Mouse (Mus musculus) liver, embryonic 15.5 days (tissue): ENCODE data around the gene Mcrip2. TPM values are rescaled to one million over a fixed set of nuclear protein-coding genes. Genes with fewer than 3 reads are reported as not detected.
"Not testable (repeated sequence)": the region's sequence is repeated elsewhere in the genome, so short reads cannot be mapped to it uniquely, and the experiment has no call there.

Source experiments
- ATAC-seq: fragments of 200-750 bp; cut with Nextera tagmentation; 2 replicates; pipeline ENCODE4 v1.8.0; 2017; ENCODE audit warnings: moderate number of reproducible peaks, mild to moderate bottlenecking, moderate library complexity; ENCODE audit not compliant: insufficient read depth
- H3K27ac ChIP-seq: fragments of 300-500 bp; sonication (generic); replicated peaks from 2 replicates; pipeline ENCODE4 v1.5.1; 2015; ENCODE audit warnings: mild to moderate bottlenecking, inconsistent platforms
- H3K27me3 ChIP-seq: fragments of 300-500 bp; sonication (generic); 2 replicates; pipeline ENCODE4 v1.6.1; 2015; ENCODE audit warnings: mild to moderate bottlenecking, inconsistent platforms
- H3K36me3 ChIP-seq: fragments of 300-500 bp; sonication (generic); replicated peaks from 2 replicates; pipeline ENCODE4 v1.6.1; 2015; ENCODE audit warnings: moderate library complexity, mild to moderate bottlenecking, inconsistent platforms
- H3K4me1 ChIP-seq: fragments of 300-500 bp; sonication (generic); replicated peaks from 2 replicates; pipeline ENCODE4 v1.6.1; 2015; ENCODE audit warnings: inconsistent platforms
- H3K4me2 ChIP-seq: fragments of 300-500 bp; sonication (generic); 2 replicates; pipeline ENCODE4 v1.6.1; 2015; ENCODE audit warnings: moderate library complexity, mild to moderate bottlenecking, inconsistent platforms
- H3K4me3 ChIP-seq: fragments of 300-500 bp; sonication (generic); replicated peaks from 2 replicates; pipeline ENCODE4 v1.5.1; 2015; ENCODE audit warnings: mild to moderate bottlenecking, inconsistent platforms
- H3K9ac ChIP-seq: fragments of 300-500 bp; sonication (generic); 2 replicates; pipeline ENCODE4 v1.6.1; 2015; ENCODE audit warnings: moderate library complexity, mild to moderate bottlenecking, inconsistent platforms
- H3K9me3 ChIP-seq: fragments of 300-500 bp; sonication (generic); replicated peaks from 2 replicates; pipeline ENCODE4 v1.6.1; 2016; ENCODE audit warnings: inconsistent platforms
- WGBS: fragments of 180-500 bp; shearing (Covaris S2); methylation state at CpG from one replicate; pipeline ENCODE4 v1.1.7; 2015; ENCODE audit warnings: mixed read lengths; ENCODE audit not compliant: insufficient replicate concordance; 5-methylcytosine and 5-hydroxymethylcytosine counted together
- polyA plus RNA-seq: library from polyadenylated mRNA; unstranded; fragments of >200 nt; fragmentation: Nextera tagmentation; extraction: Ambion mirVana; gene quantifications from 2 replicates; pipeline ENCODE4 v1.2.1, GENCODE M21; 2015

The Mcrip2 gene
- polyA plus RNA-seq, 1 experiment from 2014 or later: 37.3 TPM

GRCm38 (mm10) chr17:25874721-25875170 lies 6.2 kb upstream of the Mcrip2 start, which contains the start of gene Mettl26:
Mettl26 (plus strand) TSS chr17:25875074.
- ATAC-seq: peak; percentile 64

GRCm38 (mm10) chr17:25874148-25874720 lies 5.7 kb upstream of the Mcrip2 start:
- Histone ChIP-seq H3K27ac (peak overlapping the region; percentile 54), H3K4me3 (peak overlapping the region; percentile 85), H3K4me2 (peak overlapping the region; percentile 89), H3K27me3 (no peaks in the 10 kb centered on the region), H3K9ac (peak overlapping the region; percentile 58), H3K36me3 (peaks cover 15% of the 10 kb centered on the region), H3K4me1 (peaks cover 40% of the 10 kb centered on the region), H3K9me3 (no peaks in the 10 kb centered on the region)
- no peak for ATAC-seq
- 10% methylated on average over 14 of the region's 14 CpGs for WGBS

More at GRCm38 (mm10) chr17:25874721-25875170, 6.2 kb upstream of the Mcrip2 start, which contains the start of gene Mettl26:
- Histone ChIP-seq H3K9ac (peak within 1 kb of the TSS; percentile 79), H3K4me2 (peak within 1 kb of the TSS; percentile 89), H3K4me1 (peaks cover 43% of the 10 kb centered on the region), H3K27me3 (no peaks in the 10 kb centered on the region), H3K9me3 (no peaks in the 10 kb centered on the region), H3K36me3 (peaks cover 21% of the 10 kb centered on the region), H3K4me3 (peak within 1 kb of the TSS; percentile 85), H3K27ac (peak within 1 kb of the TSS; percentile 90)
- WGBS: under 1% methylated on average over 25 of the region's 25 CpGs

- no peak for ATAC-seq
- peaks cover 11% of the 10 kb centered on the region for H3K36me3 ChIP-seq
- H3K4me1 ChIP-seq: peaks cover 46% of the 10 kb centered on the region
- H3K9me3 ChIP-seq: no peaks in the 10 kb centered on the region
- WGBS: 72% methylated on average over 11 of the region's 11 CpGs
- 0 out of 2 replicates have a peak overlapping the region, but pooled peaks have one; percentile 54 for H3K27ac ChIP-seq
- no peak overlapping the region for H3K9ac ChIP-seq
- H3K4me2 ChIP-seq: peak overlapping the region; percentile 89
- H3K27me3 ChIP-seq: no peaks in the 10 kb centered on the region
- peak overlapping the region; percentile 85; the same call in 1 of the 2 replicates for H3K4me3 ChIP-seq
These were observed 5.0 kb upstream of the Mcrip2 start for GRCm38 (mm10) chr17:25873405-25874147.

DNA sequence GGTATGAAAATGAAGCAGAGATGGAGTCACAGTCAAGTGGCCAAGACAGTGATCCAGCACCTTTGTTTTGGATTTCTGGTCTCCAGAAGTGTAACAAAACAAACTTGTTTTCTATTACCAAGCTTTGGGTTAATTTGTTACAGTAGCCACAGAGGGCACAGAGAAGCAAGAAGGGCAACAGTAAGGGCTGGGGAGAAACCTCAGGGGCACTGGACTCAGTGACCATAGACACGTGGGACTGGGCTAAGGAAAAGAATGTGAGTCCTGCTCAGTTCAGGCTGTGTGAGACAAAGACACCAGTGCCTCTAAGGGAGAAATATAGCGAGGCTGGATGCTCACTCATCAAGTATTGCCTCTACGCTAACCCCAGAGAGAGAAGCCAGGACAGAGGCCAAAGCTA lies 4.1 kb upstream of the Mcrip2 start:
- H3K4me2 ChIP-seq: no peak overlapping the region
- peaks cover 2% of the 10 kb centered on the region for H3K36me3 ChIP-seq
- no peak overlapping the region for H3K9ac ChIP-seq
- H3K27me3 ChIP-seq: no peaks in the 10 kb centered on the region
- WGBS: 73% methylated on average over 3 of the region's 3 CpGs
- H3K27ac ChIP-seq: no peak overlapping the region
- no peak overlapping the region for H3K4me3 ChIP-seq
- ATAC-seq: no peak
- no peaks in the 10 kb centered on the region for H3K9me3 ChIP-seq
- peaks cover 48% of the 10 kb centered on the region for H3K4me1 ChIP-seq

DNA sequence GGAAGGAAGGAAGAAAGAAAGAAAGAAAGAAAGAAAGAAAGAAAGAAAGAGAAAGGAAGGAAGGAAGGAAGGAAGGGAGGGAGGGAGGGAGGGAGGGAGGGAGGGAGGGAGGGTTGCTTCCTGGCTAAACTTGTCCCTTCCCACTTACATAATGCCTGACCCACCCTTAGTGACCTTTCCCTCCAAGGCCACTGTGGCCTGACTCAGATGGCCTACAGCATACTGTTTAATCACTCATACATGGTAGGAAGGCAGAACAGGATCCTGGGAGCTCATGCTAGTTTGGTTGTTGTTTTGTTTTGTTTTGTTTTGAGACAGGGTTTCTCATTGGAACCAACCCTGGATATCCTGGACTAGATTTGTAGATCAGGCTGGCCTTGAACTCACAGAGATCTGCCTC lies 3.0 kb upstream of the Mcrip2 start:
- H3K27ac ChIP-seq, H3K9me3 ChIP-seq, ATAC-seq, H3K27me3 ChIP-seq, H3K4me2 ChIP-seq, H3K4me3 ChIP-seq, H3K36me3 ChIP-seq, H3K9ac ChIP-seq: not testable (repeated sequence)
- H3K4me1 ChIP-seq: peaks cover 49% of the 10 kb centered on the region

- no peak for ATAC-seq
- Histone ChIP-seq H3K4me3 (no peak overlapping the region), H3K9me3 (no peaks in the 10 kb centered on the region), H3K9ac (no peak overlapping the region), H3K36me3 (peaks cover 6% of the 10 kb centered on the region; the same call in 1 of the 2 replicates), H3K4me1 (peaks cover 42% of the 10 kb centered on the region), H3K27ac (no peak overlapping the region), H3K4me2 (no peak overlapping the region), H3K27me3 (no peaks in the 10 kb centered on the region)
- WGBS: 75% methylated on average over 2 of the region's 2 CpGs
These were observed 1.4 kb upstream of the Mcrip2 start for GRCm38 (mm10) chr17:25869954-25870353.

GRCm38 (mm10) chr17:25869498-25869897 lies 934 bp upstream of the Mcrip2 start:
- H3K4me2 ChIP-seq: no peak overlapping the region
- no peak overlapping the region for H3K27ac ChIP-seq
- no peak for ATAC-seq
- H3K9ac ChIP-seq: no peak overlapping the region
- H3K4me3 ChIP-seq: no peak overlapping the region
- 81% methylated on average over 8 of the region's 8 CpGs for WGBS
- H3K4me1 ChIP-seq: peaks cover 39% of the 10 kb centered on the region
- H3K27me3 ChIP-seq: no peaks in the 10 kb centered on the region
- peaks cover 8% of the 10 kb centered on the region for H3K36me3 ChIP-seq
- no peaks in the 10 kb centered on the region for H3K9me3 ChIP-seq

DNA sequence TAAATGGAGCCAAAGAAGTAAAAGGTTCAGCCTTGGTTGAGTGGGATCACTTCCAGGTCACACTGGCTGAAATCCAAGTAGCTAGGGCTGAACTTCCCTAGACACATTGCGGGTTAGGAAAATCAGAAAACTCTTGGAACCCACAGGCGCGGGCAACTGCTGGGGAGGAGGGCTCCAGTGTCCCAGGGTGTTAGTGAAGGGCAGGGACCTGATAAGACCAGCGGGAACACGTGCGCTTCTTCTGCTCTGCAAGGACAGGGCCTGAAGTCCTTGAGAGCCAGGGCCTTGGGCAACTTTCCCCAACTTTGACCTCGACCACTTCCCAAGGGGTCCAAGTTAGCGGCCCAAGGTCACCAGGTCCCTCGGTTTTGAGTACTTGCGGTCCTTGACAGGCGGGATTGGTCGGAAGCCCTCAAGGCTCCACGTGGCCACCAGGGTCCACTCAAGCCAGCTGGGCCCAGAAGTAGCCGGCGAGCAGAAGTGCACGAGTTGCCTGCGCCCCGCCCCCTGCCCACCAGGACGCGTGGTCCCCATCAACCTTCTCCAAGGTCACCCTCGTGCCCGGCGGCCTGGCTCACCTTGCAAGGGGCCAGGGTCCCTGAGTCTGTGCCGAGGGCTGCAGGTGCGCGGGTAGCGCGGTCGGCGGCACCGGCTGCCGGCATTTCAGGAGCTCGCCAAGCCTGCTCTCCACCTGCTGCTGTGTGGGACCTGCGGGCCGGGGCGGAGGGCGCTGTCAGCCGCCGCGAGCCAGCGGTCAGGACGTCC lies 546 bp downstream of the Mcrip2 start:
- H3K27me3 ChIP-seq: no peaks in the 10 kb centered on the region
- H3K36me3 ChIP-seq: peaks cover 20% of the 10 kb centered on the region
- H3K9ac ChIP-seq: peak overlapping the region; percentile 66
- under 1% methylated on average over 42 of the region's 42 CpGs for WGBS
- no peaks in the 10 kb centered on the region for H3K9me3 ChIP-seq
- peaks cover 32% of the 10 kb centered on the region for H3K4me1 ChIP-seq
- peak overlapping the region; percentile 88 for H3K4me2 ChIP-seq
- peak; percentile 53 for ATAC-seq
- peak overlapping the region; percentile 77 for H3K27ac ChIP-seq
- peak overlapping the region; percentile 69 for H3K4me3 ChIP-seq

- Histone ChIP-seq H3K4me3 (peak overlapping the region; percentile 69), H3K4me2 (peak overlapping the region; percentile 88), H3K9me3 (no peaks in the 10 kb centered on the region), H3K36me3 (peaks cover 20% of the 10 kb centered on the region), H3K9ac (peak overlapping the region; percentile 66), H3K27ac (peak overlapping the region; percentile 77), H3K4me1 (peaks cover 34% of the 10 kb centered on the region), H3K27me3 (no peaks in the 10 kb centered on the region)
- ATAC-seq: peak; percentile 33
- 4% methylated on average over 7 of the region's 7 CpGs for WGBS
These were observed 1.1 kb downstream of the Mcrip2 start for GRCm38 (mm10) chr17:25867509-25867835.

- Histone ChIP-seq H3K4me2 (peak overlapping the region; percentile 88; the same call in 1 of the 2 replicates), H3K4me1 (peaks cover 46% of the 10 kb centered on the region), H3K9me3 (no peaks in the 10 kb centered on the region), H3K27me3 (no peaks in the 10 kb centered on the region), H3K9ac (no peak overlapping the region), H3K4me3 (no peak overlapping the region), H3K36me3 (peaks cover 20% of the 10 kb centered on the region), H3K27ac (no peak overlapping the region)
- no peak for ATAC-seq
- WGBS: 69% methylated on average over 3 of the region's 3 CpGs
These were observed 2.4 kb downstream of the Mcrip2 start for GRCm38 (mm10) chr17:25866172-25866571.

GRCm38 (mm10) chr17:25865288-25865687 lies 3.3 kb downstream of the Mcrip2 start:
- Histone ChIP-seq H3K27me3 (no peaks in the 10 kb centered on the region), H3K36me3 (peaks cover 20% of the 10 kb centered on the region), H3K4me3 (no peak overlapping the region), H3K9ac (no peak overlapping the region), H3K4me1 (peaks cover 54% of the 10 kb centered on the region), H3K27ac (no peak overlapping the region), H3K4me2 (no peak overlapping the region), H3K9me3 (no peaks in the 10 kb centered on the region)
- 81% methylated on average over 11 of the region's 11 CpGs for whole genome bisulfite sequencing
- ATAC-seq: no peak
